In the genomic region with DNA sequence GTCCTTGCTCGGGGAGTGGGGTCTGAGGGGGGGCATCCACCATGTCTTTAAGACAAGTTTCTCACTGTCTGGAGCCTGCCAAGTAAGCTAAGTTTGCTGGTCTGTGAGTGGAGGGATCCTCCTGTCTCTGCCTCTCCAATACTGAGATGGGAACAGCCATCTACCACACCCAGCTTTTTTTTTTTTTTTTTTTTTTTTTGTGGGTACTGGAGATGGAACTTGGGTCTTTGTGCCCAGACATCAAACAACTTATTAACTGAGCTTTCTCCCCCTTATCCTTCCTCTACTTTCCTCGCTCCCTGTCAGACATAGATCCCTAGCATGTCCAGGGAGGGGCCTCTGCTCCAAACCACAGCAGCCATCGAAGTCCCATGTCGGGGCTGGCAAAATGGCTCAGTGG, we compare ENCODE assay signal across 21 mouse cellular contexts. TPM values are rescaled to one million over a fixed set of nuclear protein-coding genes. Genes with fewer than 3 reads are reported as not detected.
DNase-seq lines count a peak whose midpoint lies in the region; ATAC-seq and TF ChIP-seq lines count a peak whose summit lies in the region.
"Had no signal": no experiment of that assay in that cellular context is flagged by ENCODE, and none has a peak within 500 bp of the region (broad histone marks: within the 10 kb centered on the region; RNA-seq: fewer than 3 reads in every experiment).

No protein-coding gene starts in this region.

- no peak overlapping the region for H3K4me3 ChIP-seq in CH12.LX (replicated peaks in 1 of 3; ENCODE audit: low read depth in 2 of 3, low read length in 2 of 3, poor library complexity in 1 of 3)
- H3K4me3 ChIP-seq in ES-E14 (ENCODE audit: insufficient read depth in 1 of 2, low read depth in 1 of 2, low read length in 2 of 2, poor library complexity in 1 of 2, severe bottlenecking in 1 of 2), result no peak overlapping the region
- H3K4me3 ChIP-seq in limb, embryonic 10.5 days, result no peak overlapping the region
- H3K4me3 ChIP-seq in stomach, embryonic 14.5 days (ENCODE audit: low read depth, low read length), result no peak overlapping the region
- H3K4me3 ChIP-seq in kidney, embryonic 16.5 days (ENCODE audit: low read length), result no peak overlapping the region
- H3K4me3 ChIP-seq: forebrain, embryonic 15.5 days; liver, embryonic 15.5 days; midbrain, embryonic 15.5 days had no signal

- no peak for TF ChIP-seq RAD21 in CH12.LX (IDR thresholded peaks at IDR 0.05; ENCODE audit: low read depth, low read length)

- DNase-seq in CH12.LX (ENCODE audit: extremely low read depth), result no peak
- DNase-seq in ES-E14 (ENCODE audit: low read depth, low spot score), result no peak
- DNase-seq in limb, embryonic 10.5 days (ENCODE audit: low spot score), result no peak
- DNase-seq: adrenal gland, postnatal 25 days; cerebellum, adult 2 months; cerebellum, postnatal 14 days; kidney, adult 11 months; kidney, postnatal 25 days; lung, postnatal 14 days; right cerebral cortex, postnatal 4 days; thymus, adult 2 months; thymus, postnatal 36 days had no signal

- H3K9ac ChIP-seq in CH12.LX (ENCODE audit: insufficient read depth, low read depth), result no peak overlapping the region
- no peak overlapping the region for H3K9ac ChIP-seq in ES-E14 (ENCODE audit: insufficient read depth, low read depth, low read length, poor library complexity, severe bottlenecking)
- H3K9ac ChIP-seq in stomach, embryonic 14.5 days (replicated peaks; ENCODE audit: low read depth, low read length), result no peak overlapping the region
- H3K9ac ChIP-seq in kidney, embryonic 16.5 days (replicated peaks; ENCODE audit: low read length), result no peak overlapping the region
- H3K9ac ChIP-seq: forebrain, embryonic 15.5 days; liver, embryonic 15.5 days; lung, embryonic 14.5 days; midbrain, embryonic 15.5 days had no signal

- peaks cover 9 to 60% of the 10 kb centered on the region in 2 experiments for H3K36me3 ChIP-seq in CH12.LX (replicated peaks in 1 of 2; ENCODE audit: control insufficient read depth in 1 of 2, insufficient read depth in 1 of 2, low read length in 1 of 2)
- no peaks in the 10 kb centered on the region for H3K36me3 ChIP-seq in ES-E14 (ENCODE audit: control insufficient read depth, insufficient read depth, low read length, poor library complexity, severe bottlenecking)
- no peaks in the 10 kb centered on the region for H3K36me3 ChIP-seq in limb, embryonic 10.5 days
- H3K36me3 ChIP-seq in stomach, embryonic 14.5 days (ENCODE audit: control insufficient read depth, insufficient read depth, low read length), result no peaks in the 10 kb centered on the region
- H3K36me3 ChIP-seq in kidney, embryonic 16.5 days (ENCODE audit: insufficient read depth, low read length), result no peaks in the 10 kb centered on the region
- H3K36me3 ChIP-seq: forebrain, embryonic 15.5 days; liver, embryonic 15.5 days; midbrain, embryonic 15.5 days had no signal

- peaks cover 91% of the 10 kb centered on the region for H3K79me2 ChIP-seq in CH12.LX (replicated peaks; ENCODE audit: control insufficient read depth, extremely low read depth, insufficient read depth, poor library complexity, severe bottlenecking)

- no peak for TF ChIP-seq EP300 in CH12.LX (IDR thresholded peaks at IDR 0.05; ENCODE audit: low read length)

- no peak for TF ChIP-seq POLR2A in CH12.LX (IDR thresholded peaks at IDR 0.05; ENCODE audit: low read depth, low read length)

- TF ChIP-seq CTCF in CH12.LX (conservative IDR thresholded peaks at IDR 0.05 in 1 of 2, IDR thresholded peaks at IDR 0.05 in 1 of 2; ENCODE audit: low read depth in 2 of 2, low read length in 2 of 2), result no peak

- H3K4me2 ChIP-seq in CH12.LX (ENCODE audit: insufficient read depth, low read depth, poor library complexity, severe bottlenecking), result no peak overlapping the region
- no peak overlapping the region for H3K4me2 ChIP-seq in stomach, embryonic 14.5 days (replicated peaks; ENCODE audit: low read depth, low read length)
- no peak overlapping the region for H3K4me2 ChIP-seq in kidney, embryonic 16.5 days (replicated peaks; ENCODE audit: low read depth, low read length)
- H3K4me2 ChIP-seq: forebrain, embryonic 15.5 days; liver, embryonic 15.5 days; lung, embryonic 14.5 days; midbrain, embryonic 15.5 days had no signal

- no peak overlapping the region for H3K27ac ChIP-seq in CH12.LX (ENCODE audit: insufficient read depth, low read depth)
- no peak overlapping the region for H3K27ac ChIP-seq in ES-E14 (ENCODE audit: insufficient read depth, low read depth, low read length, poor library complexity, severe bottlenecking)
- peak overlapping the region; percentile 42; the same call in 1 of the 2 replicates for H3K27ac ChIP-seq in limb, embryonic 10.5 days
- peak overlapping the region; percentile 21; the same call in 1 of the 2 replicates for H3K27ac ChIP-seq in stomach, embryonic 14.5 days (ENCODE audit: low read length)
- no peak overlapping the region for H3K27ac ChIP-seq in kidney, embryonic 16.5 days (ENCODE audit: low read length)
- H3K27ac ChIP-seq: hindbrain, postnatal 0 days; liver, embryonic 15.5 days; midbrain, embryonic 15.5 days had no signal

- no peak for ATAC-seq in stomach, embryonic 14.5 days (ENCODE audit: insufficient number of reproducible peaks, insufficient read depth, low FRiP score, low read depth)
- ATAC-seq in granulocyte monocyte progenitor cell, adult 5-6 weeks (replicated peaks; ENCODE audit: poor library complexity, severe bottlenecking), result no peak
- ATAC-seq in kidney, embryonic 16.5 days (ENCODE audit: low FRiP score, low TSS enrichment), result no peak
- ATAC-seq in cerebellum, adult (ENCODE audit: insufficient number of reproducible peaks, low FRiP score, low TSS enrichment), result no peak
- ATAC-seq: forebrain, embryonic 15.5 days; hindbrain, postnatal 0 days; midbrain, embryonic 15.5 days had no signal

- dilution Hi-C loops in CH12.LX (cut with MboI; ENCODE audit: extremely low pct_ligation_motif_present, extremely low pct_unique_long_range_greater_than_20kb, low sequenced_read_pairs), result no loop called here

- H3K4me1 ChIP-seq in CH12.LX (ENCODE audit: control insufficient read depth in 1 of 2, insufficient read depth in 2 of 2) (peaks cover 58 to 93% of the 10 kb centered on the region in 2 experiments), ES-E14 (ENCODE audit: control insufficient read depth in 2 of 2, insufficient read depth in 2 of 2, low read length in 2 of 2, poor library complexity in 1 of 2) (peaks cover 0 to 4% of the 10 kb centered on the region in 2 experiments; a peak in 2 of 4 replicates)
- peaks cover 22% of the 10 kb centered on the region for H3K4me1 ChIP-seq in limb, embryonic 10.5 days
- H3K4me1 ChIP-seq in stomach, embryonic 14.5 days (ENCODE audit: control insufficient read depth, insufficient read depth, low read length), result 0 out of 2 replicates have a peak, but pooled peaks cover 11% of the 10 kb centered on the region
- H3K4me1 ChIP-seq in kidney, embryonic 16.5 days (ENCODE audit: insufficient read depth, low read length), result peaks cover 36% of the 10 kb centered on the region; the same call in 1 of the 2 replicates

- H3K9me3 ChIP-seq in CH12.LX (replicated peaks; ENCODE audit: low read length) (no peaks in the 10 kb centered on the region), ES-E14 (ENCODE audit: control insufficient read depth, insufficient read depth, low read depth, low read length) (no peaks in the 10 kb centered on the region)
- no peaks in the 10 kb centered on the region for H3K9me3 ChIP-seq in limb, embryonic 10.5 days (replicated peaks)
- no peaks in the 10 kb centered on the region for H3K9me3 ChIP-seq in stomach, embryonic 14.5 days (ENCODE audit: control insufficient read depth, low read depth, low read length)
- H3K9me3 ChIP-seq in kidney, embryonic 16.5 days (ENCODE audit: low read length), result no peaks in the 10 kb centered on the region
- H3K9me3 ChIP-seq: forebrain, embryonic 15.5 days; liver, embryonic 15.5 days; midbrain, embryonic 15.5 days had no signal

- no peaks in the 10 kb centered on the region for H3K27me3 ChIP-seq in CH12.LX (replicated peaks)
- no peaks in the 10 kb centered on the region for H3K27me3 ChIP-seq in limb, embryonic 10.5 days (ENCODE audit: low read depth, poor library complexity, severe bottlenecking)
- H3K27me3 ChIP-seq in stomach, embryonic 14.5 days (ENCODE audit: control insufficient read depth, insufficient read depth, low read length), result no peaks in the 10 kb centered on the region
- H3K27me3 ChIP-seq in kidney, embryonic 16.5 days (ENCODE audit: insufficient read depth, low read length), result no peaks in the 10 kb centered on the region
- H3K27me3 ChIP-seq: forebrain, embryonic 15.5 days; liver, embryonic 15.5 days; midbrain, embryonic 15.5 days had no signal

- WGBS in limb, embryonic 10.5 days, result 87% methylated on average over 4 of the region's 4 CpGs
- WGBS in stomach, embryonic 14.5 days, result 85% methylated on average over 4 of the region's 4 CpGs
- WGBS in kidney, embryonic 16.5 days, result 80% methylated on average over 4 of the region's 4 CpGs

- in situ Hi-C loops in CH12.LX (cut with MboI; ENCODE audit: low pct_ligation_motif_present, low pct_unique_long_range_greater_than_20kb, low sequenced_read_pairs) (no loop called here), ES-E14 (cut with MboI; ENCODE audit: low sequenced_read_pairs in 2 of 2, unreplicated experiment in 2 of 2) (no loop called here)

TF ChIP-seq in CH12.LX, 34 proteins besides CTCF, POLR2A, EP300 and RAD21:
- TF ChIP-seq ZC3H11A (IDR thresholded peaks at IDR 0.05; ENCODE audit: low read depth, low read length) (no peak), ZNF384 (IDR thresholded peaks at IDR 0.05; ENCODE audit: low read depth, low read length) (peak; percentile 66)
TF ChIP-seq in CH12.LX: peak in this region for 1.

TF ChIP-seq in ES-E14, 5 proteins besides CTCF, POLR2A, EP300 and RAD21:
- TF ChIP-seq HCFC1 (IDR thresholded peaks at IDR 0.05; ENCODE audit: borderline replicate concordance, insufficient read depth, low read length) (no peak), ZC3H11A (IDR thresholded peaks at IDR 0.05; ENCODE audit: borderline replicate concordance, low read depth, low read length) (no peak), CHD2 (IDR thresholded peaks at IDR 0.05; ENCODE audit: low read depth, low read length) (no peak), ZNF384 (IDR thresholded peaks at IDR 0.05; ENCODE audit: low read depth, low read length) (0 out of 2 replicates have a peak, but pooled peaks have one; percentile 41), MAFK (IDR thresholded peaks at IDR 0.05; ENCODE audit: insufficient read depth, low read depth, low read length) (no peak)

RNA-seq across cellular contexts. Expression of a gene that starts 32.8 kb away (rescaled TPM):
- total RNA-seq in CH12.LX (2012; rRNA removed), result 63.8 and 73.1 TPM in 2 replicates
- total RNA-seq in CH12.LX (2014; rRNA removed), result 21.3 and 22.5 TPM in 2 replicates
- polyA plus RNA-seq in CH12.LX (2012; ENCODE audit: insufficient read length, low read depth), result 48.9 and 61.2 TPM in 2 replicates
- total RNA-seq in ES-E14 (2012; rRNA removed), result 10.7 and 11.3 TPM in 2 replicates
- 1.0 and 1.3 TPM in 2 replicates for polyA plus RNA-seq in limb, embryonic 10.5 days (2016; fragmentation: Nextera tagmentation; extraction: Ambion mirVana)
- polyA plus RNA-seq in stomach, embryonic 14.5 days (2014; fragmentation: Nextera tagmentation; extraction: Ambion mirVana), result 3.6 and 3.8 TPM in 2 replicates
- total RNA-seq in granulocyte monocyte progenitor cell, adult 5-6 weeks (2014; fragmentation: Nextera tagmentation), result 8.1 and 19.2 TPM in 2 replicates
- total RNA-seq in granulocyte monocyte progenitor cell, adult 5-6 weeks (2017), result 5.4 and 8.2 TPM in 2 replicates
- polyA plus RNA-seq in kidney, embryonic 16.5 days (2015; fragmentation: Nextera tagmentation; extraction: Ambion mirVana), result 3.5 and 3.8 TPM in 2 replicates

Comparison
In these comparisons a context has a peak if more than half of its experiments do, and no peak if none do; other contexts are left out.
1. H3K27ac ChIP-seq: peak in limb, embryonic 10.5 days (single experiment) and stomach, embryonic 14.5 days (single experiment); none in CH12.LX (single experiment), ES-E14 (single experiment) and kidney, embryonic 16.5 days (single experiment).
2. RNA of a gene that starts 32.8 kb away (polyA plus RNA-seq): 48.9 to 61.2 TPM in CH12.LX; 3.5 to 3.8 TPM in kidney, embryonic 16.5 days, 3.6 to 3.8 TPM in stomach, embryonic 14.5 days and 1.0 to 1.3 TPM in limb, embryonic 10.5 days; every median in the first group is over 10 times any median in the second.